Mouse (Mus musculus): ENCODE results near the gene 2210016F16Rik. TPM values are rescaled to one million over a fixed set of nuclear protein-coding genes. Genes with fewer than 3 reads are reported as not detected.

Gene 2210016F16Rik
- 17.1 and 21.5 TPM in 2 replicates for total RNA-seq (2014; fragmentation: Nextera tagmentation)
- total RNA-seq (2017): 19.3 and 22.8 TPM in 2 replicates
- 12.7 and 18.1 TPM in 2 replicates for polyA plus RNA-seq (2012)

DNA sequence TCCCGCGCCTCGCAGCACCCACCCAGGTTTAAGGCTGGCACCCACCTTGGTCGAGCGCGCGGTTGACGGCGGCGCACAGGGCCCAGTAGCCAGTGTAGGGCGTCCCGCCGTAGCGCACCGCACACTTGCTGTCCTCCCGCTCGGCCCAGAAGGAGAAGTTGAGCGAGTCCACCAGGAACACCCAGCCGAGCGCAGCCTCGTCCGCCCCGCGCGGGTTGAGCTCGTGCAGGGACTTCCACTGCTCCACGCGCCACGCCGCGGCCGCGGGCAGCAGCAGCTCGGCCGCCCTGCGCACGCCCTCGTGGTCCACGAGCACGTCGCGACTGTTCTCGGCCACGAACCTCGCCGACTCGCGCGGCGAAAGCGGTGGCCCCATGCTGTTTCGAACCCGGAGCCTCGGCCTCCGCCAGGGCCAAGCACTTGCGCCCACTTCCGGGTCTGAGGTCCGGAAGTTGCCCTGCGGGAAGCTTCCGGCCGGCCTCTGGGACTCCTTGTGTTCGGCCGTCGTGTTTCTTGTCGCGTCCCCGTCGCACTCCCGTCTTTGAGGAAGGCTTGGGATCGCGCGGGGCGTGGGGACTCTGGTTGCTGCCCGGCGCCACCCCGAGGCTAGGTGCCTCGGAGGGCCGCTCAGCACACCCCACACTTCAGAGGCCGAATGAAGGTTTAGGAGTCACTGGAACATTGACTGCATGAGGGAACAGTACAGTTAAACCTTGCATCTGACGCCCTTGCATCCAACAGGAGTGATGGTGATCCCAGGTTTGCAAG, at the start of gene 2210016F16Rik:
TSS of gene 2210016F16Rik (minus strand) at position 447 of the 768 bp plus-strand sequence.
- DNase-seq (ENCODE audit: low spot score): peak; percentile 59
- no peaks in the 10 kb centered on the region for H3K27me3 ChIP-seq (ENCODE audit: insufficient read depth, low read length)
- ATAC-seq (ENCODE audit: extremely low read depth, insufficient number of reproducible peaks, low FRiP score, poor library complexity, severe bottlenecking): no peak
- peak within 1 kb of the TSS; percentile 82 for H3K4me3 ChIP-seq (ENCODE audit: low read depth, low read length)
- peaks cover 37% of the 10 kb centered on the region for H3K9me3 ChIP-seq (replicated peaks)
- H3K4me1 ChIP-seq (ENCODE audit: insufficient read depth, low read depth, low read length): peaks cover 21% of the 10 kb centered on the region
- H3K36me3 ChIP-seq (replicated peaks): peaks cover 56% of the 10 kb centered on the region
- TF ChIP-seq GATA2 (IDR thresholded peaks at IDR 0.05; ENCODE audit: borderline replicate concordance, low read depth, low read length): no peak
- TF ChIP-seq POLR2AphosphoS5 (IDR thresholded peaks at IDR 0.05; ENCODE audit: insufficient replicate concordance, low read depth, low read length): no peak
- no peak for TF ChIP-seq TAL1 (conservative IDR thresholded peaks at IDR 0.05; ENCODE audit: low read depth, low read length)
- no peak for TF ChIP-seq GATA1 (IDR thresholded peaks at IDR 0.05; ENCODE audit: borderline replicate concordance, low read length)
- no peak for TF ChIP-seq CTCF (IDR thresholded peaks at IDR 0.05; ENCODE audit: low read depth, low read length)

DNA sequence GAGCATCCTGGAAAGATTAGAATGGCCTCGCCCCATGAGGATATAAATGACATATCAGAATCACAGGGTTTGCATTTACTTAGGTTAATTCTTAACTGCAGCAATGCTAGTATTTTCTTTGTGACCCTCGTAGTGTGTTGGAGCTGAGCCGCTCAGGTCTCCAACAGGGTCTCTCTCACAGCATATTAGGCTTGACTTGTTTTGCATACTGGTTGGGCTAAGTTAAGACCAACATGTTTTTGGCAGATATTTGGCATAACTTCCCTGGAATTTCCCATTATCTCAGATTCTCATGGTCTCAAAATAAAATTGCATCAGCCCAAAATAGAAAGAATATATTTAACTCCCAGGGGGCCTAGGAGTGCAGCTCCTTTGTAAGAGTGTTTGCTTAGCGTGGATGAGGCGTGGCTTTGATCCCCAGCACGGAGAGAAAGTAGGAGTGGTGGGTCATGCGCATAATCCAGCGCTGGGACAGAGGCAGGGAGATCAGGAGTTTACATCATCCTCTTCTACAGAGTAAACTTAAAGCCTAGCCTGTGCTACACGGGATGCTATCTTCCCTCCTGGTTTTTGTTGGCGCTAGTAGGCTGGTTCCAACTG, 38.1 kb upstream of the 2210016F16Rik start:
- Histone ChIP-seq H3K9me3 (replicated peaks) (no peaks in the 10 kb centered on the region), H3K4me1 (ENCODE audit: insufficient read depth, low read depth, low read length) (peaks cover 2% of the 10 kb centered on the region; the same call in 1 of the 2 replicates), H3K4me3 (ENCODE audit: low read depth, low read length) (no peak overlapping the region), H3K36me3 (replicated peaks) (no peaks in the 10 kb centered on the region), H3K27me3 (ENCODE audit: insufficient read depth, low read length) (peaks cover 11% of the 10 kb centered on the region)
- no peak for DNase-seq (ENCODE audit: low spot score)
- no peak for ATAC-seq (ENCODE audit: extremely low read depth, insufficient number of reproducible peaks, low FRiP score, poor library complexity, severe bottlenecking)
- TF ChIP-seq TAL1 (conservative IDR thresholded peaks at IDR 0.05; ENCODE audit: low read depth, low read length): no peak
- TF ChIP-seq CTCF (IDR thresholded peaks at IDR 0.05; ENCODE audit: low read depth, low read length): no peak
- TF ChIP-seq GATA2 (IDR thresholded peaks at IDR 0.05; ENCODE audit: borderline replicate concordance, low read depth, low read length): no peak
- TF ChIP-seq POLR2AphosphoS5 (IDR thresholded peaks at IDR 0.05; ENCODE audit: insufficient replicate concordance, low read depth, low read length): no peak
- TF ChIP-seq GATA1 (IDR thresholded peaks at IDR 0.05; ENCODE audit: borderline replicate concordance, low read length): no peak

GRCm38 (mm10) chr13:58422242-58422641, 37.2 kb upstream of the 2210016F16Rik start:
- DNase-seq (ENCODE audit: low spot score) (no peak), ATAC-seq (ENCODE audit: extremely low read depth, insufficient number of reproducible peaks, low FRiP score, poor library complexity, severe bottlenecking) (no peak)
- no peak for TF ChIP-seq GATA2 (IDR thresholded peaks at IDR 0.05; ENCODE audit: borderline replicate concordance, low read depth, low read length)
- no peak for TF ChIP-seq GATA1 (IDR thresholded peaks at IDR 0.05; ENCODE audit: borderline replicate concordance, low read length)
- TF ChIP-seq CTCF (IDR thresholded peaks at IDR 0.05; ENCODE audit: low read depth, low read length): no peak
- no peak for TF ChIP-seq TAL1 (conservative IDR thresholded peaks at IDR 0.05; ENCODE audit: low read depth, low read length)
- no peak for TF ChIP-seq POLR2AphosphoS5 (IDR thresholded peaks at IDR 0.05; ENCODE audit: insufficient replicate concordance, low read depth, low read length)
- H3K27me3 ChIP-seq (ENCODE audit: insufficient read depth, low read length): peaks cover 11% of the 10 kb centered on the region
- no peak overlapping the region for H3K4me3 ChIP-seq (ENCODE audit: low read depth, low read length)
- H3K4me1 ChIP-seq (ENCODE audit: insufficient read depth, low read depth, low read length): peaks cover 2% of the 10 kb centered on the region; the same call in 1 of the 2 replicates
- no peaks in the 10 kb centered on the region; the same call in 1 of the 2 replicates for H3K9me3 ChIP-seq (replicated peaks)
- H3K36me3 ChIP-seq (replicated peaks): no peaks in the 10 kb centered on the region

DNA sequence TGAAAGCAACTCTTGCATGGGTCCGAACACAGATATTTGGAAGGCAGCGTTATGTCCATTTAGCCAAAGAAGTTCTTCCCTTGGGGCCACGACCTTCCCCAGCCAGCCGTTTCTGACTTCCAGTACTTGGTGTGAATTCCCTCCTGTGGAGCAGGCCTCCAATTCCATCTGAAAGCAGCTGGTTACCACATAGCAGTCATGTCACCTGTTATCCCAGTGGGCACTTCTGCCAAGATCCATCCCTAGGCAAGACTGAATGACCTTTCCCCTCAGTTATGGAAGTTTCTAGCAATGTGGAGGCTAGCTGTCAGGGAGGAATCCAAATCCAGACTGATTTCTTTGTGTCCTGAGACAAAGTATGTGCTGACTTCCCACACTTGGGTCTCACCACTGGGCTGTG, 36.0 kb upstream of the 2210016F16Rik start:
- peaks cover 2% of the 10 kb centered on the region; the same call in 1 of the 2 replicates for H3K4me1 ChIP-seq (ENCODE audit: insufficient read depth, low read depth, low read length)
- no peak for TF ChIP-seq GATA1 (IDR thresholded peaks at IDR 0.05; ENCODE audit: borderline replicate concordance, low read length)
- no peak for TF ChIP-seq CTCF (IDR thresholded peaks at IDR 0.05; ENCODE audit: low read depth, low read length)
- no peak for DNase-seq (ENCODE audit: low spot score)
- H3K27me3 ChIP-seq (ENCODE audit: insufficient read depth, low read length): peaks cover 7% of the 10 kb centered on the region
- peaks cover 4% of the 10 kb centered on the region for H3K9me3 ChIP-seq (replicated peaks)
- no peak overlapping the region for H3K4me3 ChIP-seq (ENCODE audit: low read depth, low read length)
- H3K36me3 ChIP-seq (replicated peaks): no peaks in the 10 kb centered on the region
- ATAC-seq (ENCODE audit: extremely low read depth, insufficient number of reproducible peaks, low FRiP score, poor library complexity, severe bottlenecking): no peak

GRCm38 (mm10) chr13:58419266-58419665, 34.2 kb upstream of the 2210016F16Rik start:
- Histone ChIP-seq H3K4me1 (ENCODE audit: insufficient read depth, low read depth, low read length) (peaks cover 2% of the 10 kb centered on the region; the same call in 1 of the 2 replicates), H3K4me3 (ENCODE audit: low read depth, low read length) (no peak overlapping the region), H3K9me3 (replicated peaks) (peaks cover 4% of the 10 kb centered on the region), H3K27me3 (ENCODE audit: insufficient read depth, low read length) (peaks cover 3% of the 10 kb centered on the region; the same call in 1 of the 2 replicates), H3K36me3 (replicated peaks) (no peaks in the 10 kb centered on the region)
- TF ChIP-seq POLR2AphosphoS5 (IDR thresholded peaks at IDR 0.05; ENCODE audit: insufficient replicate concordance, low read depth, low read length) (no peak), CTCF (IDR thresholded peaks at IDR 0.05; ENCODE audit: low read depth, low read length) (no peak), GATA1 (IDR thresholded peaks at IDR 0.05; ENCODE audit: borderline replicate concordance, low read length) (no peak), TAL1 (conservative IDR thresholded peaks at IDR 0.05; ENCODE audit: low read depth, low read length) (no peak), GATA2 (IDR thresholded peaks at IDR 0.05; ENCODE audit: borderline replicate concordance, low read depth, low read length) (no peak)
- DNase-seq (ENCODE audit: low spot score) (no peak), ATAC-seq (ENCODE audit: extremely low read depth, insufficient number of reproducible peaks, low FRiP score, poor library complexity, severe bottlenecking) (no peak)

- Histone ChIP-seq H3K4me3 (ENCODE audit: low read depth, low read length) (no peak overlapping the region), H3K9me3 (replicated peaks) (peaks cover 4% of the 10 kb centered on the region), H3K27me3 (ENCODE audit: insufficient read depth, low read length) (peaks cover 3% of the 10 kb centered on the region; the same call in 1 of the 2 replicates), H3K4me1 (ENCODE audit: insufficient read depth, low read depth, low read length) (peaks cover 2% of the 10 kb centered on the region; the same call in 1 of the 2 replicates), H3K36me3 (replicated peaks) (no peaks in the 10 kb centered on the region)
- TF ChIP-seq TAL1 (conservative IDR thresholded peaks at IDR 0.05; ENCODE audit: low read depth, low read length) (no peak), CTCF (IDR thresholded peaks at IDR 0.05; ENCODE audit: low read depth, low read length) (no peak), GATA1 (IDR thresholded peaks at IDR 0.05; ENCODE audit: borderline replicate concordance, low read length) (no peak), POLR2AphosphoS5 (IDR thresholded peaks at IDR 0.05; ENCODE audit: insufficient replicate concordance, low read depth, low read length) (no peak), GATA2 (IDR thresholded peaks at IDR 0.05; ENCODE audit: borderline replicate concordance, low read depth, low read length) (no peak)
- DNase-seq (ENCODE audit: low spot score) (no peak), ATAC-seq (ENCODE audit: extremely low read depth, insufficient number of reproducible peaks, low FRiP score, poor library complexity, severe bottlenecking) (no peak)
These were observed 33.6 kb upstream of the 2210016F16Rik start for GRCm38 (mm10) chr13:58418656-58419055.
